Mouse (Mus musculus) G1E (cell line): ENCODE measurements at regions not wholly inside any gene's neighbourhood (a gene's known extent, or its start where the extent isn't known, plus 50 kb on each side); places are given as distances from the start of the nearest gene placed in this dataset.

Source experiments
- ATAC-seq: 2 replicates; pipeline ENCODE4 v1.8.0; 2016; ENCODE audit warnings: mild to moderate bottlenecking; ENCODE audit not compliant: insufficient number of reproducible peaks, poor library complexity, low FRiP score, severe bottlenecking; ENCODE audit errors: extremely low read depth
- DNase-seq: peaks from one replicate; pipeline ENCODE4 v3.0.0; 2012; ENCODE audit warnings: low spot score
- H3K27me3 ChIP-seq: 2 replicates; pipeline ENCODE4 v1.6.1; 2012; ENCODE audit warnings: mild to moderate bottlenecking, low read length, inconsistent platforms; ENCODE audit not compliant: insufficient read depth
- H3K36me3 ChIP-seq: replicated peaks from 2 replicates; pipeline ENCODE3; 2012; ENCODE audit warnings: mild to moderate bottlenecking, inconsistent platforms
- H3K4me1 ChIP-seq: 2 replicates; pipeline ENCODE4 v1.6.1; 2012; ENCODE audit warnings: low read depth, low read length, inconsistent platforms, mixed read lengths; ENCODE audit not compliant: insufficient read depth
- H3K4me3 ChIP-seq: 2 replicates; pipeline ENCODE4 v1.5.1; 2012; ENCODE audit warnings: low read depth, mild to moderate bottlenecking, inconsistent platforms, low read length, moderate library complexity, mixed read lengths
- H3K9me3 ChIP-seq: replicated peaks from 2 replicates; pipeline ENCODE4 v1.6.1; 2012; ENCODE audit warnings: inconsistent platforms
- CTCF ChIP-seq: IDR thresholded peaks from 2 replicates; pipeline ENCODE4 v1.5.1; 2012; ENCODE audit warnings: low read depth, low read length, inconsistent platforms, mixed read lengths
- GATA1 ChIP-seq: IDR thresholded peaks from 2 replicates; pipeline ENCODE4 v1.6.1; 2012; ENCODE audit warnings: borderline replicate concordance, low read length, inconsistent platforms, mixed read lengths
- GATA2 ChIP-seq: IDR thresholded peaks from 2 replicates; pipeline ENCODE4 v1.6.1; 2012; ENCODE audit warnings: low read depth, low read length, inconsistent platforms, borderline replicate concordance
- POLR2AphosphoS5 ChIP-seq: IDR thresholded peaks from 2 replicates; pipeline ENCODE4 v1.6.1; 2012; ENCODE audit warnings: low read depth, low read length, inconsistent platforms; ENCODE audit not compliant: insufficient replicate concordance
- TAL1 ChIP-seq: conservative IDR thresholded peaks from 2 replicates; pipeline ENCODE4 v1.6.1; 2012; ENCODE audit warnings: low read depth, low read length, inconsistent platforms, mixed read lengths

DNA sequence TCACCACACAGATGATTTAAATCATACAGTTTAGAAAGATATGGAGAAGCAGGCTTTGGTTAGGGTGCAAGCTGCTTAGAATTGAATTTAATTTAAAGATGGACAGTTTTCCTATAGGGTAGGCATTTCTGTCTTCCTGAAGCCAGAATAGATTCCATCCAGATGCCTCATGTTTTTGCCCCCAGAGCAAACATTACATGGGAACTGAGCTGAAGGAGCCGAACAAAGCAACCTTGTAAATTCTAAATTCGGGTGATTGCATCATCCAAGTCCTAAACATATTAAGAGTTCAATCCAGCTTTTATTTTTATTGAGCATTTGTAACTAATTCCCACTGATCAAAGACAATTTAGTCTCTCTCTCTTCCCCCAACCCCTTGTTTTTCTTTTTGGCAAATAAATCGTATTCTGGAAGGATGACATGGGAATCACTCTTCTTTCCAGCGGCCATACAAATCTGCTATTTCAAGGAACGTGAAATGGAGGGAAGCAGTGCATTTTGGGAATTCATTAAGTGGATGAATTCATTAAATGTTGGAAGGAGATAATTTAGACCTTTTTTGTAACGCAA lies 884.1 kb downstream of the Slc4a3 start:
- no peaks in the 10 kb centered on the region for H3K4me1 ChIP-seq
- H3K36me3 ChIP-seq: no peaks in the 10 kb centered on the region
- H3K4me3 ChIP-seq: no peak overlapping the region
- ATAC-seq: no peak
- no peak for DNase-seq
- H3K27me3 ChIP-seq: no peaks in the 10 kb centered on the region
- TF ChIP-seq CTCF (no peak), TAL1 (no peak), GATA2 (no peak), POLR2AphosphoS5 (no peak), GATA1 (no peak)
- H3K9me3 ChIP-seq: peaks cover 33% of the 10 kb centered on the region

GRCm38 (mm10) chr1:76433481-76433941 lies 887.4 kb downstream of the Slc4a3 start:
- Histone ChIP-seq H3K9me3 (peaks cover 25% of the 10 kb centered on the region), H3K27me3 (no peaks in the 10 kb centered on the region), H3K4me1 (no peaks in the 10 kb centered on the region), H3K36me3 (no peaks in the 10 kb centered on the region), H3K4me3 (no peak overlapping the region)
- DNase-seq (no peak), ATAC-seq (no peak)
- TF ChIP-seq TAL1 (no peak), POLR2AphosphoS5 (no peak)

GRCm38 (mm10) chr1:76450539-76451214 lies 904.6 kb downstream of the Slc4a3 start:
- DNase-seq (no peak), ATAC-seq (no peak)
- TF ChIP-seq POLR2AphosphoS5 (no peak), TAL1 (no peak), CTCF (no peak), GATA2 (no peak), GATA1 (no peak)
- Histone ChIP-seq H3K4me3 (no peak overlapping the region), H3K27me3 (no peaks in the 10 kb centered on the region; the same call in 1 of the 2 replicates), H3K36me3 (no peaks in the 10 kb centered on the region), H3K9me3 (peaks cover 19% of the 10 kb centered on the region), H3K4me1 (no peaks in the 10 kb centered on the region)

DNA sequence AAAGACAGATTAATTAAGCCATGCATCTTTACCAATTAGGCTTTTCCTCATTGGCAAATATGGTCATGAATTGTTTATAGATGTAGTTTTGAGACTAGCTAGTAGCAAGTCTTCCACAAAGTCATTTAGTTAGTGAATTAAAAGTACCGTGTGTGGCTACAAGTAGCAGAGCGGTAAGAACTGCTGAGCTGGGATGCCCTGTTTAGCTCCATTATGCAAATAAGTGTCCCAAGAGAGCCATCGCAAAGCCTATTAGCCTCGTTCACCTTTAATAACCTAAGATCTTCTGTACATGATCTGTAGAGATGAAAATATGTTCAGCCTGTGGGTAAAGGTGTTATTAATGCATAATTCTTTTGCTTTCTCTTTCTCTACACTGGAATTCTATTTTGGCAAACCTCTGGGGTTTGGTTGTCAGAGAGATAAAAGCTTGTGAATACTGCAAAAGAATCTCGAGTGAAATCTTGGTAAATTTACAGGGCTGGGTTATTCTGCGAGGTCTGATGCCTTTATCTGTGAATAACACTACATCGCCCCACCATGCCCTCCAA lies 907.2 kb downstream of the Slc4a3 start:
- DNase-seq: no peak
- ATAC-seq: no peak
- no peaks in the 10 kb centered on the region for H3K4me1 ChIP-seq
- no peak overlapping the region for H3K4me3 ChIP-seq
- no peaks in the 10 kb centered on the region; the same call in 1 of the 2 replicates for H3K27me3 ChIP-seq
- TF ChIP-seq TAL1 (no peak), CTCF (no peak)
- H3K36me3 ChIP-seq: no peaks in the 10 kb centered on the region
- H3K9me3 ChIP-seq: peaks cover 15% of the 10 kb centered on the region

DNA sequence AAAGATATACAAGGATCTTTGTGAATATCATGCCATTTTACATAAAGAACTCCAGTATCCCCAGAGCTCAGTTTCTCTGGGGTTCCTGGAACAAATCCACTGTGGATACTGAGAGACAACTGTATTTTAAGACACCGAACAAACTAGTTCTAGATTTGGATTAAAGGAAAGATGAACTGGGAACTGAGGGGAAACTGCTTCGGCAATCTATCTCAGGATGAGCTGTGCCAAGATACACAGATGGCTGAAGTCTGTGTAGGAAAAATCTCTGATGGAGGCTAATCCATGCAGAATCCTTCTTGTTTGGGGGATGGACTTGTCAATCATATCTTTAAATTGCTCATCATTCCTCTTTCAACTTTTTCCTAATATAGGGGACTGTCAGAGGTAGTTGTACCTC lies 920.5 kb downstream of the Slc4a3 start:
- no peak for ATAC-seq

DNA sequence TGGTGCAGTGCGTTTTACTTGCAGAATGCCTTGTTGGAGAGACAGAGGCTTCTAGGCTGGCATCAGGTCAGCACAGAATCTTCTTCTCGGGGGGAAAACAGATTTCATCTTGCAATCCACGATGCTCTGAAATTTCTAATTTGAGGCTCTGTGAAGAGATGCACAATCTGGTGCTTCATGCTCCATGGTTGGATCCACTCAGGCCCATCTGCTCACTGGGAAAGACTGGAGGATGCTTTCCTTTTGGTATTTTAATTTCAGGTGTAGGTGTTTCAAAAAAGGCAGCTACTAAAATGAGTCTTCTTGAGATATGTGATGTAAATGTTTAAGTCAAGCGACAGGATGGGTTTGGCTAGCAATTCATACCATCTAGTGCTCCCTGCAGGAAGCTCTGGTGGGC lies 938.1 kb downstream of the Slc4a3 start:
- ATAC-seq (no peak), DNase-seq (no peak)
- Histone ChIP-seq H3K27me3 (no peaks in the 10 kb centered on the region), H3K36me3 (no peaks in the 10 kb centered on the region), H3K9me3 (peaks cover 30% of the 10 kb centered on the region), H3K4me1 (no peaks in the 10 kb centered on the region), H3K4me3 (no peak overlapping the region)
- TF ChIP-seq CTCF (no peak), TAL1 (no peak), GATA1 (no peak), GATA2 (no peak)

More for the DNA sequence above, 920.5 kb downstream of the Slc4a3 start:
- DNase-seq: no peak
- Histone ChIP-seq H3K36me3 (no peaks in the 10 kb centered on the region), H3K27me3 (no peaks in the 10 kb centered on the region), H3K9me3 (peaks cover 4% of the 10 kb centered on the region), H3K4me3 (no peak overlapping the region), H3K4me1 (no peaks in the 10 kb centered on the region)
- no peak for TF ChIP-seq POLR2AphosphoS5
- TF ChIP-seq GATA1: no peak
- TF ChIP-seq CTCF: no peak
- no peak for TF ChIP-seq GATA2
- TF ChIP-seq TAL1: no peak
